Mouse (Mus musculus) adrenal gland, adult 18-20 months (tissue): ENCODE measurements around the gene Snrpa1. TPM values are rescaled to one million over a fixed set of nuclear protein-coding genes. Genes with fewer than 3 reads are reported as not detected.
"Not testable (repeated sequence)": the region's sequence is repeated elsewhere in the genome, so short reads cannot be mapped to it uniquely, and the experiment has no call there.

ENCODE experiments used
- DNase-seq, 2 experiments: peaks; one replicate each; pipeline ENCODE4 v3.0.0; 2021 to 2022; ENCODE audit warnings: low spot score in 2 of 2
- long read RNA-seq, 2 experiments: library from polyadenylated mRNA; stranded (forward); transcript quantifications; one replicate each; pipeline ENCODE4 v2.0.0; 2021
- total RNA-seq, 2 experiments: library from RNA; stranded (reverse); gene quantifications; 1 replicate in 1 of 2; 2 replicates in 1 of 2; pipeline ENCODE4 v1.2.3; 2021

Snrpa1 gene
- 10 to 100 TPM; 33.8 to 37.2 TPM for total RNA-seq
- long read RNA-seq, experiment 1, transcript Snrpa1-206 (9 exons, 1,248 nt): major isoform, 11 of 14 reads
- long read RNA-seq, experiment 1, partial matches to known transcripts: 1 of 14 reads
- long read RNA-seq, experiment 1, other reads (novel, unspliced or antisense): 1 of 14 reads
- long read RNA-seq, experiment 2, transcript Snrpa1-201 (8 exons, 955 nt): minor isoform, 5 of 37 reads
- long read RNA-seq, experiment 2, transcript Snrpa1-206 (9 exons, 1,248 nt): major isoform, 24 of 37 reads
- long read RNA-seq, experiment 2, partial matches to known transcripts: 1 of 37 reads
- long read RNA-seq, experiment 2, other reads (novel, unspliced or antisense): 7 of 37 reads

- no peak for DNase-seq
These were observed at the start of gene Snrpa1 for GRCm38 (mm10) chr7:66058703-66059102. Gene Snrpa1, plus strand, starts transcription at chr7:66059003.

GRCm38 (mm10) chr7:66010518-66010917, 48.3 kb upstream of the Snrpa1 start:
- DNase-seq: no peak

- DNase-seq: no peak
These were observed 31.1 kb upstream of the Snrpa1 start for GRCm38 (mm10) chr7:66027747-66028146.

- DNase-seq: no peak
These were observed 29.9 kb upstream of the Snrpa1 start for GRCm38 (mm10) chr7:66028766-66029512.

- no peak for DNase-seq
These were observed 22.0 kb upstream of the Snrpa1 start for GRCm38 (mm10) chr7:66036809-66037208.

- no peak for DNase-seq
These were observed 20.5 kb upstream of the Snrpa1 start for GRCm38 (mm10) chr7:66038261-66038660.

- DNase-seq: no peak
These were observed 20.1 kb upstream of the Snrpa1 start for GRCm38 (mm10) chr7:66038730-66039129.

- DNase-seq: no peak
These were observed 18.6 kb upstream of the Snrpa1 start for GRCm38 (mm10) chr7:66040026-66040814.

GRCm38 (mm10) chr7:66043552-66044459, 15.0 kb upstream of the Snrpa1 start, which contains the start of gene Gm45213:
Gene Gm45213, plus strand, starts transcription at chr7:66043602.
- DNase-seq: no peak

GRCm38 (mm10) chr7:66044617-66045016, 14.2 kb upstream of the Snrpa1 start:
- no peak for DNase-seq

- no peak for DNase-seq
These were observed 11.6 kb upstream of the Snrpa1 start for GRCm38 (mm10) chr7:66046921-66047918.

GRCm38 (mm10) chr7:66047975-66048374, 10.8 kb upstream of the Snrpa1 start:
- DNase-seq: no peak

GRCm38 (mm10) chr7:66048446-66049230, 10.2 kb upstream of the Snrpa1 start:
- DNase-seq: no peak

- DNase-seq: no peak
These were observed 4.8 kb upstream of the Snrpa1 start for GRCm38 (mm10) chr7:66053946-66054483.

GRCm38 (mm10) chr7:66055356-66055755, 3.4 kb upstream of the Snrpa1 start:
- not testable (repeated sequence) for DNase-seq

- DNase-seq: peak; percentile 85
These were observed 1.5 kb downstream of the Snrpa1 start for GRCm38 (mm10) chr7:66060066-66060956.

- DNase-seq: no peak
These were observed 2.3 kb downstream of the Snrpa1 start for GRCm38 (mm10) chr7:66061057-66061456.
